Mouse (Mus musculus): ENCODE measurements around the gene Emsy.
A peak's percentile ranks its signal among the peaks of the same experiment; 100 is the strongest.

Gene Emsy

GRCm38 (mm10) chr7:98656531-98657221 is at the start of gene Emsy:
Emsy (minus strand) TSS chr7:98656783.
- DNase-seq (ENCODE audit: low read depth, low spot score), result peak; percentile 99

- no peak for DNase-seq (ENCODE audit: low read depth, low spot score)
Measured at GRCm38 (mm10) chr7:98704276-98704675, 47.7 kb upstream of the Emsy start.

GRCm38 (mm10) chr7:98703365-98703881 is 46.8 kb upstream of the Emsy start:
- peak; percentile 31 for DNase-seq (ENCODE audit: low read depth, low spot score)

- DNase-seq (ENCODE audit: low read depth, low spot score), result peak; percentile 98
Measured at GRCm38 (mm10) chr7:98702283-98703240, 46.0 kb upstream of the Emsy start, which contains the start of gene Thap12. Thap12 (plus strand) TSS chr7:98703103.

GRCm38 (mm10) chr7:98701771-98702170 is 45.2 kb upstream of the Emsy start:
- no peak for DNase-seq (ENCODE audit: low read depth, low spot score)

GRCm38 (mm10) chr7:98698590-98698989 is 42.0 kb upstream of the Emsy start:
- DNase-seq (ENCODE audit: low read depth, low spot score), result no peak

GRCm38 (mm10) chr7:98698041-98698440 is 41.5 kb upstream of the Emsy start:
- no peak for DNase-seq (ENCODE audit: low read depth, low spot score)

GRCm38 (mm10) chr7:98697496-98697895 is 40.9 kb upstream of the Emsy start:
- DNase-seq (ENCODE audit: low read depth, low spot score), result peak; percentile 59

- DNase-seq (ENCODE audit: low read depth, low spot score), result no peak
Measured at GRCm38 (mm10) chr7:98694046-98694445, 37.5 kb upstream of the Emsy start.

- DNase-seq (ENCODE audit: low read depth, low spot score), result peak; percentile 8
Measured at GRCm38 (mm10) chr7:98692761-98693546, 36.4 kb upstream of the Emsy start.

GRCm38 (mm10) chr7:98690831-98691230 is 34.2 kb upstream of the Emsy start:
- peak; percentile 11 for DNase-seq (ENCODE audit: low read depth, low spot score)

GRCm38 (mm10) chr7:98690126-98690525 is 33.5 kb upstream of the Emsy start:
- no peak for DNase-seq (ENCODE audit: low read depth, low spot score)

- peak; percentile 43 for DNase-seq (ENCODE audit: low read depth, low spot score)
Measured at GRCm38 (mm10) chr7:98685895-98686294, 29.3 kb upstream of the Emsy start.

- DNase-seq (ENCODE audit: low read depth, low spot score), result peak; percentile 62
Measured at GRCm38 (mm10) chr7:98682821-98683220, 26.2 kb upstream of the Emsy start.

GRCm38 (mm10) chr7:98680691-98681090 is 24.1 kb upstream of the Emsy start:
- no peak for DNase-seq (ENCODE audit: low read depth, low spot score)

GRCm38 (mm10) chr7:98678441-98678840 is 21.9 kb upstream of the Emsy start:
- no peak for DNase-seq (ENCODE audit: low read depth, low spot score)

GRCm38 (mm10) chr7:98677511-98677910 is 20.9 kb upstream of the Emsy start:
- no peak for DNase-seq (ENCODE audit: low read depth, low spot score)

GRCm38 (mm10) chr7:98674344-98674743 is 17.8 kb upstream of the Emsy start:
- no peak for DNase-seq (ENCODE audit: low read depth, low spot score)

- DNase-seq (ENCODE audit: low read depth, low spot score), result no peak
Measured at GRCm38 (mm10) chr7:98672241-98672955, 15.8 kb upstream of the Emsy start.

- no peak for DNase-seq (ENCODE audit: low read depth, low spot score)
Measured at GRCm38 (mm10) chr7:98671416-98671815, 14.8 kb upstream of the Emsy start.

GRCm38 (mm10) chr7:98670831-98671230 is 14.2 kb upstream of the Emsy start:
- DNase-seq (ENCODE audit: low read depth, low spot score), result no peak
